Mouse (Mus musculus): Measurements from ENCODE around the gene Ubap2. TPM values are rescaled to one million over a fixed set of nuclear protein-coding genes. Genes with fewer than 3 reads are reported as not detected.

Ubap2 gene
- total RNA-seq, 2 experiments from 2014 or later = 59.4 to 61.1 TPM

- DNase-seq = no peak
- intact Hi-C loops (cut with DNase I) = no loop called here
Observed at GRCm38 (mm10) chr4:41174631-41175030, 100.3 kb downstream of the Ubap2 start.

GRCm38 (mm10) chr4:41170970-41171369 is 104.0 kb downstream of the Ubap2 start:
- intact Hi-C loops (cut with DNase I) = no loop called here
- DNase-seq = no peak

GRCm38 (mm10) chr4:41165693-41166475 is 109.1 kb downstream of the Ubap2 start:
- peak; percentile 78 to 82 for DNase-seq
- intact Hi-C loops (cut with DNase I) = loop anchor here (1.0 to 2.0 kb wide), 2 partner anchors 37 to 115 kb away; no protein-coding TSS in a partner anchor

GRCm38 (mm10) chr4:41164974-41165373 is 110.0 kb downstream of the Ubap2 start:
- intact Hi-C loops (cut with DNase I) = no loop called here
- no peak for DNase-seq

GRCm38 (mm10) chr4:41161232-41161631 is 113.7 kb downstream of the Ubap2 start:
- intact Hi-C loops (cut with DNase I) = no loop called here
- DNase-seq = no peak

GRCm38 (mm10) chr4:41158251-41158650 is 116.7 kb downstream of the Ubap2 start:
- DNase-seq = no peak
- intact Hi-C loops (cut with DNase I) = no loop called here

- no peak for DNase-seq
- intact Hi-C loops (cut with DNase I) = no loop called here
Observed at GRCm38 (mm10) chr4:41156961-41157360, 118.0 kb downstream of the Ubap2 start.

GRCm38 (mm10) chr4:41153146-41153545 is 121.8 kb downstream of the Ubap2 start:
- no peak for DNase-seq
- intact Hi-C loops (cut with DNase I) = no loop called here

- no peak for DNase-seq
- intact Hi-C loops (cut with DNase I) = no loop called here
Observed at GRCm38 (mm10) chr4:41151186-41151585, 123.8 kb downstream of the Ubap2 start.

GRCm38 (mm10) chr4:41149891-41150290 is 125.1 kb downstream of the Ubap2 start:
- intact Hi-C loops (cut with DNase I) = no loop called here
- DNase-seq = no peak

Other genes starting within 250 kb of the Ubap2 start
- gene Aqp7, start 227.0 kb downstream of the Ubap2 start, total RNA-seq (2021) = 10 to 100 TPM; 30.2 to 49.0 TPM
- gene Aqp3, start 177.0 kb downstream of the Ubap2 start, total RNA-seq (2021) = not detected
- 10 to 100 TPM; 14.8 to 15.8 TPM for gene Nol6, start 150.7 kb downstream of the Ubap2 start, total RNA-seq (2021)
- gene Ube2r2, start 139.4 kb downstream of the Ubap2 start, total RNA-seq (2021) = 100 to 1,000 TPM; 136 to 137 TPM
- gene Dcaf12, start 39.7 kb upstream of the Ubap2 start, total RNA-seq (2021) = 10 to 100 TPM; 37.9 to 43.4 TPM
- gene Ubap1, start 73.9 kb upstream of the Ubap2 start, total RNA-seq (2021) = 10 to 100 TPM; 34.1 to 40.3 TPM
- gene Kif24, start 189.7 kb upstream of the Ubap2 start, total RNA-seq (2021) = 1 to 10 TPM in 1 of 2 experiments, under 1 TPM in 1; 0.35 to 1.2 TPM
- 10 to 100 TPM; 29.0 to 32.7 TPM for gene Nudt2, start 190.0 kb upstream of the Ubap2 start, total RNA-seq (2021)
- 10 to 100 TPM; 11.6 to 11.8 TPM for gene AI464131, start 227.9 kb upstream of the Ubap2 start, total RNA-seq (2021)
- gene 1110017D15Rik, start 242.2 kb upstream of the Ubap2 start, total RNA-seq (2021) = under 1 TPM in 1 of 2 experiments, not detected in 1; 0.43 TPM

Data from heart, postnatal 36 days (tissue).